Mouse (Mus musculus): ENCODE measurements around the gene Ankrd13a. TPM values are rescaled to one million over a fixed set of nuclear protein-coding genes. Genes with fewer than 3 reads are reported as not detected.

Ankrd13a gene
- polyA plus RNA-seq, 1 experiment from 2014 or later, result 60.4 TPM

DNA sequence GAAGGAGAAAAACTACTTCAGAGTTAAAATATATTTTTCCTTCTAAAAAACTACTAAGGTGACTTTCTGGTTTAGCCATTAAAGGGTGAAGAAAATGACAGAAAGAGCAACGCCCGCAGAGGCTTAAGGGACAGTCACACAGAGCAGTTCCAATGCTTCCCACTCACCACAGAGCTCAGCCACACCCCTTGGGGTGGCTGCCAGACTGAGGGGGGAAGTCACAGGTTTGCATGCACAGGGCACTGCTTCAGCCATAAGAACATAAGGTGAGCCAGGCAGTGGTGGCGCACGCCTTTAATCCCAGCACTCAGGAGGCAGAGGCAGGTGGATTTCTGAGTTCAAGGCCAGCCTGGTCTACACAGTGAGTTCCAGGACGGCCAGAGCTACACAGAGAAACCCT is 28.9 kb upstream of the Ankrd13a start:
- WGBS, result 94% methylated on average over 5 of the region's 5 CpGs
- no peak overlapping the region for H3K4me3 ChIP-seq (replicated peaks)
- ATAC-seq (ENCODE audit: low FRiP score), result no peak

DNA sequence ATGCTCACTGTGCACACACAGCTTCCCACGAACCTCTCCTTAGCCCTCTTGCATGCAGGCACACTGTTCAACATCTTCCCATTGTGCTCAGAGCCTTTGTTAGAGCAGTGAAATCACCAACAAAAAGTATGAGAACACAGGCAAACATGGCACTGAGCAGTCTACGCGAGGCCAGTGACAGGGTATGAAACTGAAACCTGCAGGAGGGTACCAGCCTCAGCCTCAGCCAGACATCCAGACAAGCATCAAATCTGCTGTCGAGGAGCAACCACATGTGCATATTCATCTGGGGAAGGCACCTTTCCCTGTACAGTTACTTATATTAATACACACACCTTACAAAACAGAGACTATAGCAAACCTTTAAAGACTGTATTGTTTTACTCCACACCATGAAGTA is 27.6 kb upstream of the Ankrd13a start:
- ATAC-seq (ENCODE audit: low FRiP score), result no peak
- Histone ChIP-seq H3K36me3 (replicated peaks) (peaks cover 79% of the 10 kb centered on the region), H3K9ac (no peak overlapping the region), H3K4me1 (no peaks in the 10 kb centered on the region), H3K4me2 (no peak overlapping the region), H3K9me3 (no peaks in the 10 kb centered on the region), H3K27ac (no peak overlapping the region), H3K4me3 (replicated peaks) (no peak overlapping the region), H3K27me3 (no peaks in the 10 kb centered on the region)
- 87% methylated on average over 4 of the region's 4 CpGs for WGBS

More for the DNA sequence above, 28.9 kb upstream of the Ankrd13a start:
- no peak overlapping the region for H3K27ac ChIP-seq
- H3K27me3 ChIP-seq, result no peaks in the 10 kb centered on the region
- no peak overlapping the region for H3K9ac ChIP-seq
- H3K4me1 ChIP-seq, result no peaks in the 10 kb centered on the region
- H3K36me3 ChIP-seq (replicated peaks), result peaks cover 73% of the 10 kb centered on the region
- no peaks in the 10 kb centered on the region for H3K9me3 ChIP-seq
- H3K4me2 ChIP-seq, result no peak overlapping the region

DNA sequence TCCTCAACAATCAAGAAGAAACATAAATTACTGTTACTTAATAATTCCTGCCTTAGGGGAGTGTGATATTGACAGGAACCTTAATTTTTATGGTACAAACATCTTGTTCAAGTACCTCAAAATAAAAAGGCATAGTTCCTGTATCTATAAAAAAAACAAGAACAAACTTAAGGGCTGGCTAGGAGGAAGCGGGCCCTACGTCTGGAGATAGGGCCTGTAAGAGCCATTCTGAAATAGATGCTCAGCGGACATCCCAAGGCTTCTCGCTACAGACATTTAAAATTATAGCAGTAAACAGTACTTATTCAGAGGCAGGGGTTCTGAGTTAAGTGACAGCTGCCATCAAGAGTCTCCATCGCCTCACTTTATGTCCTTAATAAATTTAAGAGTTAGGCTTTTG is 27.0 kb upstream of the Ankrd13a start:
- 96% methylated on average over 5 of the region's 5 CpGs for WGBS
- Histone ChIP-seq H3K27me3 (no peaks in the 10 kb centered on the region), H3K27ac (no peak overlapping the region), H3K36me3 (replicated peaks) (peaks cover 79% of the 10 kb centered on the region), H3K4me1 (no peaks in the 10 kb centered on the region), H3K9me3 (no peaks in the 10 kb centered on the region), H3K4me3 (replicated peaks) (no peak overlapping the region), H3K9ac (no peak overlapping the region), H3K4me2 (no peak overlapping the region)
- no peak for ATAC-seq (ENCODE audit: low FRiP score)

DNA sequence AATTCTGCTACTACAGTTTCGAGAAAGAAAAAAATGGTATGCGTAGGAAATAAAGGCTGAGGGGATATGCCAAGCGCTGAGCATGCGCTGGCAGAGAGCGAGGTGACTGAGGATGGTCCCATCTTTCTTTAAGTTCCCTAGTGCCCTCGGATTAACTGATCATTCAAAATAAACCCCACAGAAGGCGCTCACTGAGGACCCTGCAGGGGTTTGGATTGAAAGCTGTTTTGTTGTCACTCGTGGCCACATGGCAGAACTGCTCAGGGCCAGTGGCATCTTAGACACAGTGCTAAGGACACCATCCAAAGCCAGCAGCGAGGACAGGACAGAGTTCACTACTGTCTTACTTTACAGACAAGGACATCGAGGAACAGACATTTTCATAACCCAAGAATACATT is 24.2 kb upstream of the Ankrd13a start:
- Histone ChIP-seq H3K9me3 (no peaks in the 10 kb centered on the region), H3K9ac (no peak overlapping the region), H3K36me3 (replicated peaks) (peaks cover 76% of the 10 kb centered on the region), H3K4me3 (replicated peaks) (no peak overlapping the region), H3K27ac (no peak overlapping the region), H3K4me1 (no peaks in the 10 kb centered on the region), H3K27me3 (no peaks in the 10 kb centered on the region), H3K4me2 (no peak overlapping the region)
- no peak for ATAC-seq (ENCODE audit: low FRiP score)
- 86% methylated on average over 10 of the region's 10 CpGs for WGBS

DNA sequence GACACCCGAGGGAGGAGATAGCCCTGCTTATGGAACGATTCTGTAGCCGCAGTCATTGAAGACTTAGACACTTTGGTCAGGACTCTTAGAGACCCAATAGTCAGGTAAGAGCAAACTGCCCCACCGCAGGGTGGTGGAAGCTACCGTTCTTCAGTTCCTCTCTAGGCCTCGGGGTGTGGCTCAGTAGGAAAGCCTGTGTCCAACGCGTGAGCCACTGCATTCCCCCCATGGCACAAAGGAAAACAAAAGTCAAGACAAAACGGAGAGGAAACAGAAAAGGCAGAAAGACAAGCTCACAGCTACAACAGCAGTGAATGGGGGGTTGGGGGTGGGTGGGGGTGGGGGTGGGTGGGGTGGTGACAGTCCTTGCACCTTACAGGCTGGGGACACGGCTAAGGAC is 22.1 kb upstream of the Ankrd13a start:
- H3K4me1 ChIP-seq, result no peaks in the 10 kb centered on the region
- no peaks in the 10 kb centered on the region for H3K27me3 ChIP-seq
- no peak overlapping the region for H3K4me3 ChIP-seq (replicated peaks)
- H3K4me2 ChIP-seq, result no peak overlapping the region
- WGBS, result 90% methylated on average over 10 of the region's 10 CpGs
- no peak for ATAC-seq (ENCODE audit: low FRiP score)
- no peak overlapping the region for H3K27ac ChIP-seq
- H3K9ac ChIP-seq, result no peak overlapping the region
- no peaks in the 10 kb centered on the region for H3K9me3 ChIP-seq
- H3K36me3 ChIP-seq (replicated peaks), result peaks cover 77% of the 10 kb centered on the region

DNA sequence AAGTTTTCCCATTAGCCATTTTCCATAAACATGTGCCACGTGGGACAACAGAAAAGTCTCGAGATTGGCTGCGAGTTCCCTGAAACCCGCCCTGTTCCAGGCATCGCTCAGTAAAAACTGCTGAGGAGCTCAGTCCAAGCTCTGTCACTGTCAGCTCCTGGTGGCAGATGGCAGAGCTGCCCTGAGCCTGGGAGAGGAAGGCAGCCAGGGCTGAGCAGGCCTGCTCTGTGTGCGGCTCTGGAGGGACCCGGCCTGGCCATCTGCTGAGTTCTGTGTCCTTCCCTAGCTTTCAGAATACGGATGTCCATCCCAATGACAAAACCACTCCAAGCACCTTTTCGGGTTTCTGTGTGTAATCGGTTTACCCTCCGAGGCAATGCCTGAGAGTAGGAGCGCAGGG is 21.1 kb upstream of the Ankrd13a start:
- Histone ChIP-seq H3K4me3 (replicated peaks) (no peak overlapping the region), H3K36me3 (replicated peaks) (peaks cover 70% of the 10 kb centered on the region), H3K4me2 (no peak overlapping the region), H3K4me1 (no peaks in the 10 kb centered on the region), H3K27me3 (no peaks in the 10 kb centered on the region), H3K9ac (no peak overlapping the region), H3K9me3 (no peaks in the 10 kb centered on the region), H3K27ac (no peak overlapping the region)
- 94% methylated on average over 12 of the region's 12 CpGs for WGBS
- no peak for ATAC-seq (ENCODE audit: low FRiP score)

DNA sequence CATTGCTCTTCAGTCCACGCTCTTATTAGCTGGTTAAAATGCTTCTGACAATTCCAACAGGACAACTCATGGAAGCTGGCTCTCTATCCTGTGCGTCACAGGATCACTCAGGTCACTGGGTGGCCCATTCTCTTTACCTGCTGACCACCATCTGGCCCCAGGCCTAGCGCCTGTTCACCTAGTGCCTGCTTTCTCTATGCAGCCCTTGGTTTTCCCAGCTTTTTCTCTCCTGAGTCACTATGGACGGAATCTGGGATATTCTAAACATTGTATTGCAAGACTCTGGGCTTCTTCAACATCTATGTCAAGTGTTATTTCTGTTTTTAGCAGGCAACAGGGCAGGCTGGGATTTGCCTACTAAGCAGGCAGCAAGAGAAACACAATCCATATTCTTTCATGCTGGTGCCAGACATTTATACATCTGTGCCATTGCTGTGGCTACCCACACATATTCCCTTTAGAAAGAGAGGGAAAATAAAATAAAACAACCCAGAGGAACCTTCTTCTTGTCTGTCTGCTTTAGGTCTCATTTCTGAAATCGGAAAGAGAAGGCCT is 14.9 kb upstream of the Ankrd13a start:
- Histone ChIP-seq H3K27me3 (no peaks in the 10 kb centered on the region), H3K36me3 (replicated peaks) (peaks cover 61% of the 10 kb centered on the region), H3K4me2 (no peak overlapping the region), H3K4me3 (replicated peaks) (no peak overlapping the region), H3K4me1 (no peaks in the 10 kb centered on the region), H3K9me3 (no peaks in the 10 kb centered on the region), H3K9ac (no peak overlapping the region), H3K27ac (no peak overlapping the region)
- no peak for ATAC-seq (ENCODE audit: low FRiP score)
- 92% methylated on average over 5 of the region's 5 CpGs for WGBS

DNA sequence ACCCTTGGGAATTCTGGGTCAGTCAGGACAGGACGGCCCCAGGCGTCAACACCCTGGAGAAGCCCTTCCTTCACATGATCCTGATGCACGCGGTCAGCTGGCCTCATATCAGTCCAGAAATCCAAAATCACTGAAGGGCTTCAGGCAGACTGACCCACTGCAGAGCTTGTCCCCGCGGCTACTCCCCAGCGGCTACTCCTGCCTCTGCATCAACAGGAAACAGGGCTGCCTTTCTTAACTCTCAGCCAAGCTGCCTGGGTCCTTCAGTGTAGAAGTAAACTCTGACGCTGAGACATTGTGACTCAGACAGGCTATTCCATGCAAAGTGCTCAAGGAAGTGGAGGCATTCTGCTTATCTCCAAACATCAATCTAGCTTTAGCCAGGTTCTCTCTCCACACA is 12.5 kb upstream of the Ankrd13a start:
- H3K4me1 ChIP-seq, result no peaks in the 10 kb centered on the region
- whole genome bisulfite sequencing, result 92% methylated on average over 8 of the region's 8 CpGs
- no peak overlapping the region for H3K9ac ChIP-seq
- H3K4me2 ChIP-seq, result no peak overlapping the region
- H3K27me3 ChIP-seq, result no peaks in the 10 kb centered on the region
- ATAC-seq (ENCODE audit: low FRiP score), result no peak
- no peak overlapping the region for H3K4me3 ChIP-seq (replicated peaks)
- peaks cover 59% of the 10 kb centered on the region for H3K36me3 ChIP-seq (replicated peaks)
- no peaks in the 10 kb centered on the region for H3K9me3 ChIP-seq
- no peak overlapping the region for H3K27ac ChIP-seq

DNA sequence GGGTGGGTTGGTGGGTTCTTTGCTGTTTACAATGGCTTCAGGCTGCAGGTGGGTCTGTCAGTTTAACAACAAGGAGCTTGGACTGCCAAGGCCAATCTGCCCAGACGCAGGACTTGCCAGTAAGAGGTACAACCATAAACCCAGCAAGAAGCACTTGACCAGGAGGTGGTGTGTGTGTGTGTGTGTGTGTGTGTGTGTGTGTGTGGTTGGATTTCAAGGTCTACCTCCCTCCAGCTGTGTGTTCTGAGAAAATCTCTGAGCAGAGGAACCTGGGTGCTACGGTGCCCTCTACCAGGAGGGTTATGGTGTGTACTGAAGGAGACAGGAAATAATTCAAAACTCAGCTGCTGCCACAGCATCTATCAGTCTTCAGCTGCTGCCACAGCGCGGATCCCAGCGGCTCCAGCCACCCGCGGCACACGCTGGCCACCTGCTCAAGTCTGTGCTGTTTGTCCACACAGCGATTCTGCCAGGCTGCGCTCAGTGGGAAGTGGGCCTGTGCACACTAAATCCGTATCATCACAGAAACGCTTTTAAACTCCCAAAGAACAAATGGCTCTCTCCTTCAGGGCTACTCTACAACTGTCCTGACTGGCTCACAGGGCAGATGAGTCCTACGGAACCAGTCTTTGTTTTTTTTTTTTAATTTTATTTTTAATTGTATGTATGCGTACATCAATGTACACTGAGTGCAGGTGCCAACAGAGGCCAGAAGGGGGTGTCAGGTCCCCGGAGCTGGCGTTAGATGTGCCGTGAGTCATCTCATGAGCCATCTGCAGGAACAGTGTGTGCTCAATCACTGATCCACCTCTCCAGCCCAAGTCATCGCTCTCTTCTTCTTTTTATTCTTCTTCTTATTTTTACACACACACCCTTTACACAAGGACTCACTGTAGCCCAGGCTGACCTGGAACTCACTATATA is 9.4 kb upstream of the Ankrd13a start:
- no peak overlapping the region for H3K4me3 ChIP-seq (replicated peaks)
- 93% methylated on average over 18 of the region's 18 CpGs for WGBS
- no peak for ATAC-seq (ENCODE audit: low FRiP score)
- H3K27ac ChIP-seq, result no peak overlapping the region
- H3K27me3 ChIP-seq, result no peaks in the 10 kb centered on the region
- H3K36me3 ChIP-seq (replicated peaks), result peaks cover 55% of the 10 kb centered on the region
- no peaks in the 10 kb centered on the region for H3K9me3 ChIP-seq
- no peak overlapping the region for H3K9ac ChIP-seq
- no peaks in the 10 kb centered on the region for H3K4me1 ChIP-seq
- H3K4me2 ChIP-seq, result no peak overlapping the region

DNA sequence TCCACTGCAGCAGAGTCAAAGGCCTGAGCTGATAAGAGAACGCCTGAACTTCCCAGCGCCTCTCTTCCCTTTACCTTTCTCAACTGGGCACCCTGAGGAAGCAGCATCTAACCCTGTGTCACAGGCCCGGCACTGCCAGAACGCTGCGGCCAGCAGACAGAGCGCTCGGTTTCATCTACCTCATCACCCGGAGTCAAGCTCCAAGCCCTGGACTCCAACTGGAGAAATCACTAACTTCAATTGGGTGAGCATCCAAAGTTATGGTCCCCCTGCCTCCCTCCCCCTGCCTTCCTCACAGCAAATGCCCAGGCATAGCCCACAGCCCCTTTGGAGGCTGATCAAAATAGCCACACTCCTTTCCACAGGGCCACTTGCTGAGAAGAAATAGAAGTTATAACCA is 7.8 kb upstream of the Ankrd13a start:
- peaks cover 39% of the 10 kb centered on the region for H3K36me3 ChIP-seq (replicated peaks)
- H3K27ac ChIP-seq, result no peak overlapping the region
- H3K27me3 ChIP-seq, result no peaks in the 10 kb centered on the region
- ATAC-seq (ENCODE audit: low FRiP score), result no peak
- no peaks in the 10 kb centered on the region for H3K9me3 ChIP-seq
- H3K9ac ChIP-seq, result no peak overlapping the region
- H3K4me2 ChIP-seq, result no peak overlapping the region
- 97% methylated on average over 8 of the region's 8 CpGs for WGBS
- peaks cover 3% of the 10 kb centered on the region for H3K4me1 ChIP-seq
- no peak overlapping the region for H3K4me3 ChIP-seq (replicated peaks)

DNA sequence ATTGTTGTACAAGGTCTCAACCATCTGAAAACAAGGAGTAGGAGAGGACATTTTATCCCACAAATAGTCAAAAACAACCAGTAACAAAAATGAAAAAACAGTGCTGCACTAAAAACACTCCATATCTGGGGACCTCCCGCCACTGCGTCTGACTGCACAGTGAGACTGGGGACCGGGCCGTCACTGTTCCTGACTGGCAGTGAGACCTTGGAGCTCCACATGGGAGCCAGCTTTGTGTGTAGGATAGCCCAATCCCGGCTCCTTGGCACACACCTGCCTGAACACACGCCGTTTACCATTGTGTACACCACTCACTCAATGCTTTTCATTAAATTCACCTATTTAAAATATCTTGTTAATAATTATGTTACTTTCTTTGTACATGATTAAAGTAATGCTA is 7.3 kb upstream of the Ankrd13a start:
- Histone ChIP-seq H3K27ac (no peak overlapping the region), H3K4me2 (no peak overlapping the region), H3K9me3 (no peaks in the 10 kb centered on the region), H3K36me3 (replicated peaks) (peaks cover 35% of the 10 kb centered on the region), H3K27me3 (no peaks in the 10 kb centered on the region), H3K9ac (no peak overlapping the region), H3K4me1 (peaks cover 8% of the 10 kb centered on the region), H3K4me3 (replicated peaks) (no peak overlapping the region)
- WGBS, result 93% methylated on average over 7 of the region's 7 CpGs
- ATAC-seq (ENCODE audit: low FRiP score), result no peak

DNA sequence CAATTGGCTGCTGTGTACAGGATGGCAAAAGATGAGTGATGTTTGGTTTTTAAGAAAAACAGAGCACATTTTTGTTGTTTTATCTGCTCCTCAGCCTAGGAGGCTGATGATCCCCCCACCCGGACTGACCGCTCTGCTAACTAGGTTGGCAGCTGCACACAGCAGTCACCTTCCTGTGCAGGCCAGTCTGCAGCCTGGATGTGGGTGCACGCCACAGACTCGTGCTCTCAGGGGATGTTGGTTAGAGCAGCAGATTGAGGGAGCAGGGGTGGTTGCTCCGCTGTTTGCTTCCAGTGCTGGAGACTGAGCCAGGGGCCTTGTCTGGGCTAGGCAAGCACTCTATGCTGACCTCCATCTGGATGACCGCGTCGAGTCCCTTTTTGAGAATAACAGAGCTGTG is 4.7 kb upstream of the Ankrd13a start:
- Histone ChIP-seq H3K4me1 (peaks cover 18% of the 10 kb centered on the region), H3K36me3 (replicated peaks) (peaks cover 9% of the 10 kb centered on the region), H3K4me3 (replicated peaks) (no peak overlapping the region), H3K27ac (no peak overlapping the region), H3K9ac (no peak overlapping the region), H3K27me3 (no peaks in the 10 kb centered on the region), H3K9me3 (no peaks in the 10 kb centered on the region), H3K4me2 (no peak overlapping the region)
- no peak for ATAC-seq (ENCODE audit: low FRiP score)
- 92% methylated on average over 8 of the region's 8 CpGs for WGBS

DNA sequence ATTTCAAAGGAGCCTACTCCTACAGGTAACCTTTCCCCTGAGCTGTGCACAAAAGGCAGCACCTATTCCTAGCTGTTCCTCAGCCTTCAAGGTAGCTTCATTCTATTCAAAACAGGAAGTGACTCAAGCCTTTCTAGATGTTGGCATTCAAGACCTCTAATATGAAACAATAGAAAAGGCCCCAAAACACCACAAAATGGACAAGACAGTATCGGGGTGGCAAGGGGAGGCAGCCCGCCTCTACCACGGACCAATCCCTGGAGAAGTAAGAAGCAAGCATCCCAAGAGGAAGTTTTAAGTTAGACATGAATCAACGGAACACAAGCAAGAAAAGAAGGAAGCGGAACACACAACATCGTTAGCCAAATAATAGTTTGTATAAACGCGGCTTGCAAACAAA is 2.7 kb upstream of the Ankrd13a start:
- no peaks in the 10 kb centered on the region for H3K27me3 ChIP-seq
- H3K9ac ChIP-seq, result peak overlapping the region; percentile 98
- peak overlapping the region; percentile 87 for H3K4me2 ChIP-seq
- H3K36me3 ChIP-seq (replicated peaks), result no peaks in the 10 kb centered on the region
- WGBS, result 64% methylated on average over 8 of the region's 8 CpGs
- no peak for ATAC-seq (ENCODE audit: low FRiP score)
- no peaks in the 10 kb centered on the region for H3K9me3 ChIP-seq
- H3K4me3 ChIP-seq (replicated peaks), result peak overlapping the region; percentile 99; the same call in 1 of the 2 replicates
- H3K27ac ChIP-seq, result no peak overlapping the region
- H3K4me1 ChIP-seq, result peaks cover 34% of the 10 kb centered on the region

All from forebrain, embryonic 12.5 days (tissue).